Mouse (Mus musculus): Measurements from ENCODE around the gene Vipr2.

- TF ChIP-seq CTCF (IDR thresholded peaks at IDR 0.05; ENCODE audit: insufficient read depth, low read length), result no peak
- no peak for TF ChIP-seq POLR2A (IDR thresholded peaks at IDR 0.05; ENCODE audit: borderline replicate concordance, extremely low read depth, low read depth, low read length)
Observed at GRCm38 (mm10) chr12:116089836-116090235, 12.3 kb downstream of the Vipr2 start.
